Mouse (Mus musculus) Patski (cell line): ENCODE measurements around the gene Gm10295. TPM values are rescaled to one million over a fixed set of nuclear protein-coding genes. Genes with fewer than 3 reads are reported as not detected.

Source experiments
- ATAC-seq: fragments of 100-300 bp; one replicate; pipeline ENCODE4 v1.8.0; 2021
- CTCF ChIA-PET: fragments of 350-600 bp; sonication (Branson Sonifier 250); formaldehyde crosslinking; loops from one replicate; lab custom pipeline; 2022; ENCODE audit warnings: inconsistent platforms; lab: Charles Lee
- POLR2A ChIA-PET: fragments of 350-600 bp; sonication (Branson Sonifier 250); formaldehyde crosslinking; loops from one replicate; lab custom pipeline; 2022; ENCODE audit warnings: antibody characterized with exemption, inconsistent platforms; lab: Charles Lee
- DNase-seq: peaks from one replicate; pipeline ENCODE4 v3.0.0-alpha.2; 2011; ENCODE audit warnings: low read depth, low spot score
- H3K27me3 ChIP-seq: fragments of 371-371 bp; one replicate; pipeline ENCODE4 v1.5.1; 2021
- CTCF ChIP-seq: fragments of 100-300 bp; IDR thresholded peaks from one replicate; pipeline ENCODE4 v1.5.1; 2021
- in situ Hi-C: fragments of 300-500 bp; cut with MboI; formaldehyde crosslinking; loops from 3 replicates; pipeline ENCODE4 v1.11.1; 2018; ENCODE audit warnings: low pct_unique_long_range_greater_than_20kb, mixed read lengths
- polyA plus RNA-seq: library from polyadenylated mRNA; unstranded; gene quantifications from one replicate; pipeline ENCODE4 v1.2.3, GENCODE M21; 2021

Gene Gm10295
- polyA plus RNA-seq, 1 experiment from 2014 or later = not detected

- ATAC-seq = no peak
- TF ChIP-seq CTCF = no peak
- ChIA-PET CTCF (interaction anchor here (1.2 kb wide), 1 partner anchor 9 kb away, joined by 3 read pairs; no protein-coding TSS in a partner anchor), POLR2A (interaction anchor here (0.5 kb wide), 1 partner anchor 28 kb away, joined by 3 read pairs; no protein-coding TSS in a partner anchor)
- DNase-seq = no peak
- in situ Hi-C loops = no loop called here
- peaks cover 9% of the 10 kb centered on the region for H3K27me3 ChIP-seq
These were observed 4.3 kb upstream of the Gm10295 start for GRCm38 (mm10) chr7:71355596-71355995.

- POLR2A ChIA-PET = interaction anchor here (0.7 kb wide), 1 partner anchor 23 kb away, joined by 3 read pairs; no protein-coding TSS in a partner anchor
- CTCF ChIA-PET = no interaction called here
- no peak for TF ChIP-seq CTCF
- DNase-seq (no peak), ATAC-seq (no peak)
- H3K27me3 ChIP-seq = peaks cover 20% of the 10 kb centered on the region
- in situ Hi-C loops = no loop called here
These were observed 2.4 kb downstream of the Gm10295 start for GRCm38 (mm10) chr7:71348922-71349321.

- no peak for DNase-seq
- ATAC-seq = no peak
These were observed 26.2 kb downstream of the Gm10295 start for GRCm38 (mm10) chr7:71324919-71325583.

GRCm38 (mm10) chr7:71313148-71313765, 38.0 kb downstream of the Gm10295 start:
- no peaks in the 10 kb centered on the region for H3K27me3 ChIP-seq
- no peak for ATAC-seq
- POLR2A ChIA-PET = interaction anchor here (0.7 to 1.0 kb wide), 2 partner anchors 10 to 187 kb away, joined by 3 to 4 read pairs; no protein-coding TSS in a partner anchor
- CTCF ChIA-PET = interaction anchor here (1.1 kb wide), 1 partner anchor 18 kb away, joined by 3 read pairs; no protein-coding TSS in a partner anchor
- no peak for DNase-seq
- TF ChIP-seq CTCF = no peak
- in situ Hi-C loops = no loop called here

More at GRCm38 (mm10) chr7:71324919-71325583, 26.2 kb downstream of the Gm10295 start:
- in situ Hi-C loops = no loop called here
- H3K27me3 ChIP-seq = no peaks in the 10 kb centered on the region
- CTCF ChIA-PET = no interaction called here
- TF ChIP-seq CTCF = no peak
- POLR2A ChIA-PET = interaction anchor here (0.8 kb wide), 1 partner anchor 10 kb away, joined by 3 read pairs; no protein-coding TSS in a partner anchor

GRCm38 (mm10) chr7:71312375-71312774, 38.9 kb downstream of the Gm10295 start:
- ATAC-seq = no peak
- no peaks in the 10 kb centered on the region for H3K27me3 ChIP-seq
- CTCF ChIA-PET = interaction anchor here (1.6 kb wide), 1 partner anchor 8 kb away, joined by 3 read pairs; no protein-coding TSS in a partner anchor
- TF ChIP-seq CTCF = no peak
- POLR2A ChIA-PET = interaction anchor here (1.0 kb wide), 1 partner anchor 9 kb away, joined by 3 read pairs; no protein-coding TSS in a partner anchor
- in situ Hi-C loops = no loop called here
- DNase-seq = no peak

- POLR2A ChIA-PET = no interaction called here
- no peak for TF ChIP-seq CTCF
These were observed 39.9 kb downstream of the Gm10295 start for GRCm38 (mm10) chr7:71311411-71311810.

GRCm38 (mm10) chr7:71308051-71308450, 43.2 kb downstream of the Gm10295 start:
- CTCF ChIA-PET = no interaction called here
- POLR2A ChIA-PET = no interaction called here
- H3K27me3 ChIP-seq = no peaks in the 10 kb centered on the region
- in situ Hi-C loops = no loop called here
- TF ChIP-seq CTCF = no peak
- no peak for DNase-seq
- ATAC-seq = no peak

More at GRCm38 (mm10) chr7:71311411-71311810, 39.9 kb downstream of the Gm10295 start:
- ATAC-seq (no peak), DNase-seq (no peak)
- CTCF ChIA-PET = interaction anchor here (1.6 kb wide), 1 partner anchor 9 kb away, joined by 3 read pairs; no protein-coding TSS in a partner anchor
- H3K27me3 ChIP-seq = no peaks in the 10 kb centered on the region
- in situ Hi-C loops = no loop called here

GRCm38 (mm10) chr7:71302714-71303113, 48.6 kb downstream of the Gm10295 start:
- CTCF ChIA-PET = no interaction called here
- in situ Hi-C loops = no loop called here
- POLR2A ChIA-PET = interaction anchor here (1.3 kb wide), 1 partner anchor 10 kb away, joined by 3 read pairs; no protein-coding TSS in a partner anchor

More at GRCm38 (mm10) chr7:71302714-71303113, 48.6 kb downstream of the Gm10295 start:
- H3K27me3 ChIP-seq = no peaks in the 10 kb centered on the region
- DNase-seq (no peak), ATAC-seq (no peak)
- no peak for TF ChIP-seq CTCF
